Mouse (Mus musculus) neutrophil, adult 83 days (primary cell): ENCODE measurements around the gene Gm21095. TPM values are rescaled to one million over a fixed set of nuclear protein-coding genes. Genes with fewer than 3 reads are reported as not detected.

Experiments
- total RNA-seq, 2 experiments: library from RNA; stranded (reverse); gene quantifications; one replicate each; pipeline ENCODE4 v1.2.4; 2023

The Gm21095 gene
- total RNA-seq, result not detected

GRCm38 (mm10) chrY:84096979-84097378, at the start of gene Gm21095:
Gm21095 (plus strand) TSS chrY:84097279.

